Mouse (Mus musculus) 3T3-L1 (cell line): ENCODE data around the gene Ctnna3.
"Not testable (repeated sequence)": the region's sequence is repeated elsewhere in the genome, so short reads cannot be mapped to it uniquely, and the experiment has no call there.

ENCODE experiments used
- DNase-seq: peaks from one replicate; pipeline ENCODE4 v3.0.0-alpha.2; 2015; ENCODE audit warnings: low read depth, low spot score

The Ctnna3 gene

DNA sequence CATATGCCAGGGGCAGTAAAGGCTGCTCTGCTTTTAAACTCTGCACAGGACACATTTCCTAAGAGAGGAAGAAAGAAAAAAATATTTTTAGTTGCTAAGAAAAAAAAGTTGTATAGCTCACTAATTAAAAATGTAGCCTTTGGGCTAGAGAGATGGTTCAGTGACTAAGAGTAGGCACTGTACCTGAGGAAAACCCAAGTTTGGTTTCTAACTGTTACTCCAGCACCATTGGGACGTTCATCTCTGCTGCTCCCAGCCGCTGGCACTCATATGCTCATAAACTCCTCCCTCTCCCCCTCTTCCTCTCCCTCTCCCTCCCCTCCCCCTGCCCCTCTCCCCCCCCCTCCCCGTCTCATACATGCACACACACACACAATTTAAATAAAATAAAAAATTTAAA lies 1441.0 kb downstream of the Ctnna3 start:
- DNase-seq = no peak

- no peak for DNase-seq
These were observed 1446.6 kb downstream of the Ctnna3 start for GRCm38 (mm10) chr10:64876506-64876905.

DNA sequence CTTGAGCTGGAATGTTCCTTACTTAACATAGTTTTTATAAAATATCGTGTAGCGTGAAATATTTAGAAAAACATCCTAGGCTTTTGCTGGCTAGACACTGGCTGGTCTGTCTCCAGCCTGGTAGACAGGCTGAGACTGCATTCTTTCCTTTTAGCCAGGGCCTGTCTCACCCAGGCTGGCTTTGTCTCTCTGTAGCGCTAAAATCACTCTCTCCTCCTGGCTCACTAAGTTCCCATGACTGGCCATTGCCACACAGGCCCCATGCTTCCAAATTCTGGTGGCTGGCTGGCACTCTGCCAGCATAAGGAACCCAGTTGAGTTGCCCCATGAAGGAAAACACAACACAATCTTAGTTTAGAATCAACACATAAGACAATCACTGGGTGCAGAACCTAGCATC lies 1450.0 kb downstream of the Ctnna3 start:
- no peak for DNase-seq

DNA sequence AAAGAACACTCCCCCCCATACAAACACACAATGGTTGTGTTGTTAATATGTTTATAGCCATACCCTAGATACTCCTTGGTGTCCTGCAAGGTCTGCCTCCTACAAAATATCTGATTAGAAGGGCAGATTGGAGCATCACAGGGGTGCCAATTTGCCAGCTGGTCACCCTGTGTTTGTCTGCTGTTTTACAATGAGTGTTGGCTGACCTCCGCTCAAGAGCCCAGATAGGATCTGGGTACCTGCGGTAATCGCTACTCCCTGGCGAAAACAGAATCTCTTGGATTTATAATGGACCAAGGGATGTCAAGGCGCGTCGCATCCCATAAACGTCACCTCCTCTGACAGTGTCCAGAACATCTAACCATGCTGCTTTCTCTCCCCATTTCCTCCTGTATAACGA lies 1457.0 kb downstream of the Ctnna3 start:
- no peak for DNase-seq

- DNase-seq = no peak
These were observed 1462.6 kb downstream of the Ctnna3 start for GRCm38 (mm10) chr10:64892458-64892857.

DNA sequence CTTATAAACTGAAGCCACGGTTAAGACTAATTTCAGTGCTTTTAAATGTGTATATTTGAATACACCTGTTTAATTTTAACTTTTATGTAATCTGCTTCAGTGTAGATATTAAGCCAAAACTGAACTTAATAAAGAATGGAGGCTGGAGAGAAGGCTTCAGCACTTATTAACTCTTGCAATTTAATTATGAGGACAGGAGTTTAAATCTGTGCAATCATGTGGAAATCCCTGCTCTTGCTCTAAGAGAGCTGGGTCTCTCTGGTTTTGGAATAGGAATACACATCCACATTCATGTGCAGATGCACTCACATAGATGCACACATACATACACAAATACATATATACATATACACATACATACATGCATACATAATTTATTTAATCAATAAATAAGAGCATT lies 1468.8 kb downstream of the Ctnna3 start:
- DNase-seq = no peak

DNA sequence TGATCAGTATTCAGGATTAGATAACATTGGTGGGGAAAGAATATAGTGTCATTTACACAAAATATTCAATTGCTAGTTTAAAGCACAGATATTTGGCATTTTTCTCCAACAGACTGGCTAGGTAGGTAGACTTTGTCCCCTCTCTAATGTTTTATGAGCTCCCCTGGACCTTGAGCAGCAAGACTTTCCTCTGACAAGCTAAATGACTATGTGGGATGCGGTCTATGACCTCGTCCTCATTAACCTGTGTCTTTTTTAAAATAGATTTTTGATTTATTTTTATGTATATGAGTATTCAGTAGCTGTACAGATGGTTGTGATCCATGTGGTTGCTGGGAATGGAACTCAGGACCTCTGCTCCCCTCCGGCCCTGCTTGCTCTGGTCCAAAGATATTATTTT lies 1471.8 kb downstream of the Ctnna3 start:
- no peak for DNase-seq

GRCm38 (mm10) chr10:64940975-64941374 lies 1511.1 kb downstream of the Ctnna3 start:
- DNase-seq = no peak

DNA sequence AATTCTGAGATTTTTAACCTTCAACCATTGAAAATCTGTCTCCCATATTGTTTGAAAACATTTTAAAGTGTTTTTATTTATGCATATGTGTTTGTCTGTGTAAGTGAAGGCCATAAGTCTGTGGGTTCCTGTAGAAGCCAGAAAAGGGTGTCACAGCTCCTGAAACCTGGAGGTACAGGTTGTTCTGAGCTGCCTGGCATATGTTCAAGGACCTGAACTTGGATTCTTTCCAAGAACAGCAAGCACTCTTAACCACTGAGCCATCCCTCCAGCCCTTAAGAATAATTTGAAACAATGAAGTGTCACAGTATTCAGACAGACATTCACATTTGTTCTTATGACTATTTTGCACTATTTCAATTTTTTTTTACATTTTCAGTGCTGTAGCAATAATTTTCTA lies 1528.5 kb downstream of the Ctnna3 start:
- DNase-seq = no peak

- no peak for DNase-seq
These were observed 1563.0 kb downstream of the Ctnna3 start for GRCm38 (mm10) chr10:64992871-64993270.

GRCm38 (mm10) chr10:65013525-65013924 lies 1583.6 kb downstream of the Ctnna3 start:
- no peak for DNase-seq

GRCm38 (mm10) chr10:65022667-65023066 lies 1592.8 kb downstream of the Ctnna3 start:
- no peak for DNase-seq

DNA sequence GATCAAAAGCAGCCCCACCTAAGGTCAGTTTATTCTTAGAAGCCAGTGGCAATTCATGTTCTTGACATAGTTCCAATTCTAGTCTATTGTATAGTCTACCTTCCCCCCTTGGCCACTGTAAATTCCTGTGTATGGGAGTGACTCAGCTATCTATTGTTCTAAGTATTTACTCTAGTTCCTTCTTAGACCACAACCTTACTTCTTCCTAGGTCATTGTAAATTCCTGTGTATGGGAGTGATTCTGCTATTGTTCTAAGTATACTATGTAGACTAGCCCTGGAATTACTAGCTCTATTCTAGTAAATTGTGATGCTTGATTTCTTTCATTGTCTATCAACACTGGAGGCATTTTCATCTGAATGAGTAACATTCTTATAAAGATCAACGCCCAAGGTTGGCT lies 1603.6 kb downstream of the Ctnna3 start:
- DNase-seq = not testable (repeated sequence)
